Mouse (Mus musculus) embryo, embryonic 10.5 days (tissue): ENCODE measurements at regions not wholly inside any gene's neighbourhood (a gene's known extent, or its start where the extent isn't known, plus 50 kb on each side); places are given as distances from the start of the nearest gene placed in this dataset.

Experiments
- DNase-seq: peaks from one replicate; pipeline ENCODE4 v3.0.0-alpha.2; 2015; ENCODE audit warnings: low spot score

DNA sequence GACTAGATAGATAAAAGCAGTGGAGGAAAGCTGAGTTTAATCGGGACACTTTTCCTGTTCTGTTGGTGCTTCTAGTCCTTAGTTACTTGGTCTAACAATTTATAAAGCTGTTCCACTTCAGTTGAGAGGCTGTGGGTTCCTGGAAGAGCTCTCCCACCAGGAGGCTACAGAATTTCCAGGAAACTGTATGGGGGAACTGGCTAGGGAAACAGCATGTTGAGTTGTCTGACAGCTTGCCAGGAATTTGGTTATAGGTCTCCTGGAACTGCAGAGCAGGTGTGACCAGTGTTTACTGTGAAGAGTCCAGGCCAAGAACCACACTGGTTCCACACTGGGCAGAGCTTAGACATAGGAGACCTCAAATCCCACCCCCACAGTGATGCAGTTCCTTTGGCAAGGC lies 65.0 kb upstream of the Pik3cg start:
- no peak for DNase-seq

DNA sequence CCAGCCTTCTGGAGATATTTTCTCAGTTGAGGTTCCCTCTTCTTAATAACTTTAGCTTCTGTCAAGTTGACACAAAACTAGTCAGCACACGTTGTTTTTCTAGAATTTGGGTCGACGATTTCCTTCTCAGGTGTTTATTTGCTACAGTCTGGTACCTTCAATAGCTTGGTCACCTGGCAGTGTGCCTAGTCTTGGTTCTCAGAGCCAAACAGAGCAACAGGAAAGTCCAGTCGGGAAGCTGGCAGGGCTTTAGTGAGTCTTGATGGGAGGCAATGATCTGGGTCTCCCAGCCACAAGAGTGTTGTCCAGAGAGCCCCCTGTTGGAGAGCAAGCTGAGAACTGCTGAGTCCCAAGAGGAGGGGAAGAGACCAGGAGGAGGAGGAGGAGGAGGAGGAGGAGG lies 71.4 kb upstream of the Pik3cg start:
- DNase-seq = no peak

DNA sequence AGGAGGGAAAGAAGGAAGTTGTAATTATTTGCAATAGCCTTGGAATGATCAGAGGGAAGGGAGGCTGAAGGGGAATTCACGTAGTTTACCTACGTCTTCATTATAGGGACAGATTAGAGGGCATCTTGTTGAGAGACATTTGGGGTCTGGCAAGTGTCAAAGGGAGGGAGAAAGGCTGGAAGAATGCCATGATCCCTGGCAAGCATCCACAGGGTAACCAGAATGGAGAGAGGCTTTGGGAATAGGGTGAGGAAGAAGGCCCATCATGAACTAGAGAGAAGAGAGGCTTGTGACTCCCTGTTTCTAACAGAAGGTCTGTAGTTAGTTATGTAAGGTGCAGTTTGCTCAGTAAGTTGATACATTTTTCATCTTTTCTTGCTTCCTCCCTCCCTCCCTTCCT lies 71.8 kb upstream of the Pik3cg start:
- no peak for DNase-seq

DNA sequence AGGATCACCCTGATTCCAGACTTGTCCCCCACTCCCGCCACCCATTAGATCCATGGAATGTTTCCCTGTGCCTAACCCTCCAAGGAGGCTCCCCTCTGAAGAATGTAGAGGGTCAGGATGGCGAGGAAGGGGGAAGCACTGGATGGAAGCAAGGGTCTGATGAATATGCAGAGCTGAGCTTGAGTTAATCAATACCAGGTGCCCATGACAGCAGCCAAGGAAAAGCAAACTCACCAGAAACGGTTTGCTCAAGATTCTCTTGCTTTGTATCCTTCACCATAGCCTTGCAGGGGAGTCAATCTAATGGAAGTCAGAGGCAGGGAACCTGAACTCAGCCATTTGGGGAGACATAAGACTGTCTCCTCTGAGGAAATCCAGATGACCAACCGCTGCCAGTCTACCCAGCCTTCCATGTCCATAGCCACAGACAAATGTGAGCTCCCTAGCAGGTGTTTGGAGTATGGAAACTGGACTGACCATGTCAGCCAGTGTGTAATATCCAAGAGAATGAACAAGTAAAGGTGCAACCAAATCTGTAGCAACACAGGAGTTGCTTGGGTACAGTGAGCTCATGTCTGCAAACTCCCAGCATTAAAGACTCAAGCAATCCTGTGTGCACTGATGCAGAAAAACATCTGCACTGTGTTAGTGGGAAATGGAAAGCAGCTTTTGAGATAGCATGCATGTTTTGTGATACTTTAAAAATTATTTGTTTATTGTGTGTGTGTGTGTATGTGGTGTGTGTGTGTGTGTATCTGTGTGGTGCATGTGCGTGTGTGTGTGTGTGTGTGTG lies 74.1 kb upstream of the Pik3cg start:
- peak; percentile 10 for DNase-seq

- no peak for DNase-seq
Observed at GRCm38 (mm10) chr12:32285039-32285438, 76.6 kb upstream of the Pik3cg start.

DNA sequence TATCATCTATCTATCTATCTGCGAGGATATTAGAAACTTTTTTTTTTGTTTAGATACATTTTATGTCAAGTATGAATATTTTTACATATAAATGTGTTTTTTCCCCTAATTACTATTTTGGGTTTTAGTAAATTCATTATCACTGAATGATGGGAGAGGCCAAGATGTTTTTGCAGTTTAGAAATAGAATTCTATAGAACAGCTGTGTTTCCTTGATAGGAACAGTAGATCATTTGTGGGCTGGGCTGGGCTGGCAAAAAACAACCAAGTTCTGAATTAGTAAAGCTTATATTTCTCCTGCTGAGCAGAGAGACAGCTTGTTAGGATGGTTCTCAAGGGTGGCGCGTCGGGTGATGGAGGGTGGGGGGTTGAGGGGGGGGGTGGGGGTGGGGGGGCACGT lies 78.2 kb upstream of the Pik3cg start:
- no peak for DNase-seq

GRCm38 (mm10) chr12:32291145-32291544 lies 82.7 kb upstream of the Pik3cg start:
- DNase-seq = no peak

- DNase-seq = peak; percentile 88
Observed at GRCm38 (mm10) chr12:32291962-32292748, 83.7 kb upstream of the Pik3cg start.

DNA sequence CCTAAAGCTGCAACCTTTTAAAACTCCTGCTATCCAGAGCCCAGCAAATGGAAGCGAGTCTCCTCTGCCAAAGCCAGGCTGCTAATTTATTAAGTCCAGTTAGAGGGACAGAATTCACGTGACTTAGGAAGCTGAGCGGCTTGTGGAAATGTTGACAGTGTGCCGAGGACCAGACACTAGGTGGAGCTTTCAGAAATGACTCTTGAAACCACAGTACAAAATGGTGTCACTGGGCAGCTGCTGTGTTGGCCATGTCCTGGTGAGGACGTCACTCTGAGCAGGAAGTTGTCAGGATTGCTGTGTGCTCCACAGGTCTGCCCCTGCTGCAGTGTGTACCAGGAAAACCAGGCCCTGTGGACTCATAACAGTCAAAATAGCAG lies 84.3 kb upstream of the Pik3cg start:
- no peak for DNase-seq

DNA sequence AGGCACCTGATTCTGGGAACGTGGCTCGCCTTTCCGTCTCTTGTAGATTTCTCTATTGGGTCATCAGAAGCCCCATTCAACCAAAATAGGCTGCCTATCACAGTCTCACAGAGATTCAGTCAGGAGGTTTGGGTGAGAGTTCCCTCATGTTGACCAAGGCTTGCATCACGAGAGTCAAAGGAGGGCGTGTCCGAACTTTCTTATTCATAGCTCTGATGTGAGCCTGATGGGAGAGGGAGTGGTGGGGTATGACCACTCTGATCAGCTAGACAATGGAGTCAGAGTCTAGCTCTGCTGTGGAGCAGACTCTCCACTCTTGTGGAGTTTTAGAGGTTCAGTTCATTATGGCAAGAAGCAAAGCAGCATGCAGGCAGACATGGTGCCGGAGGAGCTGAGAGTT lies 81.1 kb upstream of the Ccdc71l start:
- no peak for DNase-seq

- DNase-seq = no peak
Observed at GRCm38 (mm10) chr12:32299714-32300113, 78.8 kb upstream of the Ccdc71l start.

DNA sequence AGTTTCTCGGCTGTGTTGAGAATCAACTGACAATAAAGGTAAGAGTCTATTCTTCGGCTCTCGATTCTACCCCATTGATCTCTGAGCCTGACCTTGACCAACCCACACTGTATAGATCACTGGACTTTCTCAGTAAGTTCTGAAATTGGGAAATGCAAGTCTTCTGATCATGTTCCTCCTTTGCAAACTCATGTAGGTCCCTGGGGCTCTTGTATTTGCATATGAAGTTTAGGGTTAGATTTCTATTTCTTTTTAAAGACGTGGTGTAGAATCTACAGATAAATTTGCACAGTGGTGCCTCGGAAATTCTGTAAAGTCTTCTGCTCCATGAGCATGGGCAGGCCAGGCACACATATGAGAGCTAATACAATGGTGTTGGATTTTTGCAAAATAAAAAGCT lies 72.8 kb upstream of the Ccdc71l start:
- no peak for DNase-seq

DNA sequence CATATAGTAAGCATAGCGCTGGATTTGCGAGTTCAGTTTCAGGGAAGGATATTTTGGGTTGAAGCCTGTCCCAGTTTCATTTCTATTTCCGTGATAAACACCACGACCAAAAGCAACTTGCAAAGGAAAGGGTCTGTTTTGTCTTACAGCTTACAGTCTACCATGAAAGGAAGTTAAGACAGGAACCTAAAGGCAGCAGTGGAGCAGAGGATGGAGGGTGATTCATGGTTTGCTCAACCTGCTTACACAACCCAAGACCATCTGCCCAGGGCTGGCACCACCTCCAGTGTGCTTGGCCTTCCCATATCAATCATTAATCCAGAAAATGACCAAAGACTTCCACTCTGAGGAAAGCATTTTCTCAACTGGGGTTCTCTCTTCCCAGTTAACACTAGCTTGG lies 72.2 kb upstream of the Ccdc71l start:
- no peak for DNase-seq

DNA sequence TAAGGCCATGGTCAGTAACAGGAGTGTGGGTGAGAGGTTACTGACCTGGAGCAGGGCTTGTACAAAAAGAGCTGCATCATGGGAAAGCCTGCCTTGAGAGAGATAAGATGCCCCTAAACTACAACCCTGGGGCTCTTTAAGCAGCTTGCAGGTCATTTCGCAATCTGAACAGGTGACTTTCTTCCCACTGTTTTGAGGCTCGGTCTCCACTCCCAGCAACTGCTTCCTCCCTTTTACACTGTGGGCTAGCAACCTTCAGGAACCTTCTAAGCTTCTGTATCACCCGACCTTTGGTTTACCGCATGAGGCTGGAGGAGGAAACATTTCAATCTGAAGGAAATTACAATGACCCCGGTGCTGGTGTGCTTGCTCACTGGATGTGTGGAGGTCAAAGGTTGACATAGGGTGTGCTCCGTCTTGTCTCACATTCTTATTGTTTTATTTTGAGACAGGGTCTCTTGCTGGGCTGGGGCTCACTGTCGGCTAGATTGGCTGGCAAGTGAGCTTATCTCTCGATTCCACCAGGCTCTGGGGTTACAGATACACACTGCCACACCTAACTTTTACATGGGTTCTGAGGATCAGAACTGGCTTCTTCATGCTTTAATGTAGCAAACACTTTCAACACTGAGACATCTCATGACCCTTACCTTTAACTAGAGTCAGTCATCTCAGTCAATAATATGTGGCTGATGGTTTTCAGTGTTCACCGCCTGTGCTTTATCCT lies 71.1 kb upstream of the Ccdc71l start:
- peak; percentile 1 for DNase-seq

DNA sequence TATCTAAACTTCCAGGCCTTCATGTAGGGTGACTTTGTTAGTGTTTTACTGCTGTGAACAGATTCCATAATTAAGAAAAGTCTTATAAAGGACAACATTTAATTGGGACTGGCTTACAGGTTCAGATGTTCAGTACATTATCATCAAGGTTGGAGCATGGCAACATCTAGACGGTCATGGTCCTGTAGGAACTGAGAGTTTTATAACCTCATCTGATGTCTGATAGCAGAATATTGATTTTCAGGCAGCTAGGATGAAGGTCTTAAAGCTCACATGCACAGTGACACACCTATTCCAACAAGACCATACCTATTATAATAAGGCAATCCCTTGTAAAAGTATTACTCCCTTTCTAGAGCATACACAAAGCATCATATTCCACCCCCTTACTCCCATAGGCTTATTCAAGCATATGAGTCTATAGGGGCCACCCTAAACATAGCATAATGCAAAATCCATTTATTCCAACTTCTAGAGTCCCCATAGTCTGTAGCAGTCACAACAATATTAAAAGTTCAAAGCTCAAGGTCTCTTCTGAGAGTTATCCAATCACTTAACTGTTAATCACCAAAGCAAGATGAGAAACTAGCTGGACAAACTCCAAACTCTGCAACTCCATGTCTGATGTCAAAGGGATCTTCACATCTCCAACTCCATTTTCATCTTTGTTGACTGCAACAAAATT lies 63.3 kb upstream of the Ccdc71l start:
- DNase-seq = no peak
